Mouse (Mus musculus) midbrain, postnatal 0 days (tissue): Measurements from ENCODE around the gene Cd207. TPM values are rescaled to one million over a fixed set of nuclear protein-coding genes. Genes with fewer than 3 reads are reported as not detected.

Experiments used
- ATAC-seq: fragments of 200-750 bp; cut with Nextera tagmentation; 2 replicates; pipeline ENCODE4 v1.8.0; 2017; ENCODE audit warnings: moderate number of reproducible peaks, mild to moderate bottlenecking, moderate TSS enrichment, moderate library complexity; ENCODE audit not compliant: low FRiP score
- DNase-seq: peaks from one replicate; pipeline ENCODE4 v3.0.0-alpha.2; 2015; ENCODE audit warnings: low spot score
- H3K27ac ChIP-seq: fragments of 300-500 bp; sonication (generic); 2 replicates; pipeline ENCODE4 v1.5.1; 2014; ENCODE audit warnings: low read depth, mild to moderate bottlenecking, low read length, mixed read lengths
- H3K27me3 ChIP-seq: fragments of 300-500 bp; sonication (generic); 2 replicates; pipeline ENCODE4 v1.6.1; 2014; ENCODE audit warnings: low read length, control low read depth, mixed read lengths; ENCODE audit not compliant: insufficient read depth
- H3K36me3 ChIP-seq: fragments of 300-500 bp; sonication (generic); 2 replicates; pipeline ENCODE4 v1.6.1; 2014; ENCODE audit warnings: low read length, control low read depth, mixed read lengths; ENCODE audit not compliant: insufficient read depth
- H3K4me1 ChIP-seq: fragments of 300-500 bp; sonication (generic); 2 replicates; pipeline ENCODE4 v1.6.1; 2014; ENCODE audit warnings: mild to moderate bottlenecking, control low read depth, antibody characterized with exemption, low read length, mixed read lengths; ENCODE audit not compliant: insufficient read depth
- H3K4me2 ChIP-seq: fragments of 300-500 bp; sonication (generic); 2 replicates; pipeline ENCODE4 v1.6.1; 2014; ENCODE audit warnings: low read depth, mild to moderate bottlenecking, low read length, mixed read lengths; ENCODE audit not compliant: poor library complexity, severe bottlenecking
- H3K4me3 ChIP-seq: fragments of 300-500 bp; sonication (generic); 2 replicates; pipeline ENCODE4 v1.5.1; 2014; ENCODE audit warnings: low read depth, mild to moderate bottlenecking, low read length, moderate library complexity
- H3K9ac ChIP-seq: fragments of 300-500 bp; sonication (generic); replicated peaks from 2 replicates; pipeline ENCODE4 v1.6.1; 2014; ENCODE audit warnings: mild to moderate bottlenecking, low read length, moderate library complexity, mixed read lengths; ENCODE audit not compliant: poor library complexity, severe bottlenecking
- H3K9me3 ChIP-seq: fragments of 300-500 bp; sonication (generic); 2 replicates; pipeline ENCODE4 v1.6.1; 2016; ENCODE audit warnings: low read length, control low read depth
- CTCF ChIP-seq: IDR thresholded peaks from 2 replicates; pipeline ENCODE4 v1.5.1; 2016; ENCODE audit warnings: antibody characterized with exemption, mild to moderate bottlenecking
- WGBS: fragments of 180-500 bp; shearing (Covaris S2); extraction: QIAGEN DNeasy Blood & Tissue Kit; methylation state at CpG from one replicate; pipeline ENCODE4 v1.1.7; 2014; 5-methylcytosine and 5-hydroxymethylcytosine counted together
- polyA plus RNA-seq: library from polyadenylated mRNA; unstranded; fragments of >200 nt; fragmentation: Nextera tagmentation; extraction: Ambion mirVana; gene quantifications from 2 replicates; pipeline ENCODE4 v1.2.1, GENCODE M21; 2015
- total RNA-seq: library from RNA; depleted of rRNA; stranded (reverse); fragments of >200 nt; gene quantifications from 2 replicates; pipeline ENCODE4 v1.2.3, GENCODE M21; 2014; rRNA removed

The Cd207 gene
- 0.16 TPM in 1 of 2 replicates, not detected in the other for total RNA-seq
- not detected in 2 replicates for polyA plus RNA-seq

DNA sequence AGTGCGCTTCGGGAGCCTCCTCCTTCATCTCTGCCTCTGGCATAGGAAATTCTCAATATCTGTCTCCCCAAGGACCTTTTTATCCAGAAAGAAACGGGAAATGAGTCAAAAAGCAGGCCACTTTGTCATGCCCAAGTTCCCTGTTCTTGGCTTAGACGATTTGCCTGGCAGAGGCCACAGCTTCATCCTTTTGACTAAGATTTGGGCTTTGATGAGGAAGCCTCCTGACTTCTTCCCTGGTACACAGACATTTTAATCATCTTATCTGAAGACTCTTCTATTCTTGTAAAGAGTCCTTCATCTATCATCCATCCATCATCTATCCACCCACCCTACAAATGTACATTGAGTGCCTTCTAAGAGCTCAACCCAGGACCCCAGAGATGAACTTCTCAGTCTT is at the start of gene Cd207:
TSS of gene Cd207 (minus strand) at position 101 of the 400 bp plus-strand sequence.
- Histone ChIP-seq H3K27me3 (peaks cover 8% of the 10 kb centered on the region), H3K4me1 (no peaks in the 10 kb centered on the region), H3K9me3 (no peaks in the 10 kb centered on the region), H3K27ac (no peak within 1 kb of the TSS), H3K4me3 (no peak within 1 kb of the TSS), H3K9ac (no peak within 1 kb of the TSS), H3K4me2 (no peak within 1 kb of the TSS), H3K36me3 (no peaks in the 10 kb centered on the region)
- TF ChIP-seq CTCF = no peak
- ATAC-seq = no peak
- no peak for DNase-seq
- WGBS = 82% methylated on average over 4 of the region's 4 CpGs

DNA sequence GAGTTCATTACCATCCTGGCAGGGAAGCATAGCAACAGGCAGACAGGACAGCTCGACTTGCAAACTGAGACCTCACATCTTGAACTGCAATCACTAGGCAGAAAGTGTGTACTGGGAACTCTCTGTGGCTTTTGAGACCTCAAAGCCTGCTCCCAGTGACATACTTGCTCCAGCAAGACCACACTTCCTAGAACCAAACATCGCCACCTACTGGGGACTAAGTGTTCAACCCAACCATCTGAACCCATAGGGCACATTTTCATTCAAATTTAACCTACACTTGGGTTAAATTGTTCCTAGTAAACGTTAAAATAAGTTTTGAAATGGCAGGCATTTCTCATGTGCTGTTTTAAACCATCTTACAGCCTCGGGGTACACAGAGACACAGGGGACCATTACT is 49.5 kb upstream of the Cd207 start:
- Histone ChIP-seq H3K27me3 (peaks cover 6% of the 10 kb centered on the region), H3K27ac (no peak overlapping the region), H3K9ac (no peak overlapping the region), H3K9me3 (no peaks in the 10 kb centered on the region), H3K4me3 (no peak overlapping the region), H3K4me1 (no peaks in the 10 kb centered on the region), H3K4me2 (no peak overlapping the region), H3K36me3 (no peaks in the 10 kb centered on the region)
- TF ChIP-seq CTCF = peak; percentile 29
- 45% methylated on average over 4 of the region's 4 CpGs for WGBS
- DNase-seq (no peak), ATAC-seq (no peak)

DNA sequence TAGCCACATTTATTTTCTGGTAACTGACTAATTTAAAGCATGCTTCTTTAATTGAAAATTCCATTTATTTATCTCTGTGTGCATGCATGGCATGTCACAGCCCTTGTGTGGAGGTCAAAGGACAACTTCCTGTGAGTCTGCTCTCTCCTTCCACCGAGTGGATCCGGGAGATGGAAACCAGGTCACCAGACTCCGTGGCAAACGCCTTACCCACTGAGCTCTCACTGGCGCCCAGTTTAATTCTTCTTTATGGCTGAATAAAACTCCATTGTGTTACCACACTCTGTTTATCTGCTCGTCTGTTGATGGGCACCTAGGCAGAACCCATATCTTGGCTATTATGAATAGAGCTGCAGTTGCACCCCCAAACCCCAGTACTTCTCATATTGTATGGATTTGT is 44.9 kb upstream of the Cd207 start:
- DNase-seq = no peak
- Histone ChIP-seq H3K4me2 (no peak overlapping the region), H3K36me3 (no peaks in the 10 kb centered on the region), H3K9me3 (no peaks in the 10 kb centered on the region), H3K4me3 (no peak overlapping the region), H3K9ac (no peak overlapping the region), H3K27ac (no peak overlapping the region), H3K4me1 (no peaks in the 10 kb centered on the region), H3K27me3 (peaks cover 47% of the 10 kb centered on the region)
- no peak for TF ChIP-seq CTCF
- no peak for ATAC-seq
- 23% methylated on average over 6 of the region's 6 CpGs for WGBS

DNA sequence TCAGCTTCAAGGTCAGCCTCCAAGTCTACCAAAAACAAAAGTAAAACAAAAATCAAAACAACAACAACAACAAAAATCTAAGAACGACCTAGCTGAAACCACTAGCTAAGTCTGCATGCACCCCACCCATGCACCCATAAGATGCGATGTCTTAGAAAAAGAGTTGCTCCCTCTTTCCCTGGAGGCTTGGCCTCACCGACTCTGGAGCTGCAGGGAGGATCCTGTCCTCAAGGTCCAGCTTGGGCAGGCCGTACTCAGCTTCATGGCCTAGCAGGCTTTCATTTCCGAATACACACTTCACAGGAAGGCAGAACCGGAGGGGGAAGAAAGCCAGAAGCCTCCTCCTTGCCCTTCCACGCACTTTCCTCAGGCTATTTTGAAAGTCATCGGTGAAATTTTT is 39.4 kb upstream of the Cd207 start:
- Histone ChIP-seq H3K9ac (no peak overlapping the region), H3K27ac (no peak overlapping the region), H3K4me3 (no peak overlapping the region), H3K4me2 (no peak overlapping the region), H3K4me1 (no peaks in the 10 kb centered on the region), H3K27me3 (peaks cover 85% of the 10 kb centered on the region), H3K9me3 (no peaks in the 10 kb centered on the region), H3K36me3 (no peaks in the 10 kb centered on the region)
- TF ChIP-seq CTCF = no peak
- ATAC-seq (no peak), DNase-seq (no peak)
- WGBS = 2% methylated on average over 8 of the region's 8 CpGs

DNA sequence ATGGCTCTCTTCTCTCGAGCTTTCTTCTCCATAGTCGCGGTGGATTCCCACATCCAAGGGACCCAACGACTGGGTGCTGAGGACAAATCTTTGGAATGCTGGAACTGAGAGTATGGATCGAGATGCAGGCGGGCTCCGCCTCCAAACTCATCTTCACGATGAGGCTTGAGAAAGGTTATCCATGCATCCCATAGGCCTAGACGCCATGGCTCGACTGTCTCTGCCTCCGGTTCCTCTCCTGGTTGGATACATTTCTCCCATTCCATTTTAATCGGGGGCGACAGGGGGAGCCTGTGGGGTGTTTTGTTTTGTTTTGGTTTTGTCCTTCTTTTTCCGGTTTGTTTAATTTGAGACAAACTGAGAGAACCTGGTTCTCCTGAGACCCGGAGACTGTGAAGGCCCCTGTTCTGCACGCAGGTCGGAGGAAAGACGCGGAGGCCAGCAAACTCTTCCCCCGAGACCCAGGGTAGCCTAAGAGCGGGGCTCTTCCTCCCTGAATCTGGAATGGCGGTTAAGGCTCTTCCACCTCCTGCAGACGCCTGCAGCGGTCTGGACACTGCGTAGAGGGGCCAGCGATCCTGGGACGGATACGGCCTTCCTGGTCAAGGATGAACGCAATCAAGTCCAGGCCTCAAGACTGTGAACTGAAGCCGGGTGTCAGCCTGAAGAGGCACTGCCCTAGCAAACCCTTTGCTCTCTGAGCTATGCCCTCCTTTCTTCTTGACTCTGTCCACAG is 38.0 kb upstream of the Cd207 start:
- H3K4me1 ChIP-seq = peaks cover 4% of the 10 kb centered on the region; the same call in 1 of the 2 replicates
- ATAC-seq = no peak
- WGBS = 2% methylated on average over 30 of the region's 30 CpGs

More for the DNA sequence above, 38.0 kb upstream of the Cd207 start:
- Histone ChIP-seq H3K27me3 (peaks cover 84% of the 10 kb centered on the region), H3K36me3 (no peaks in the 10 kb centered on the region), H3K27ac (no peak overlapping the region), H3K4me2 (no peak overlapping the region), H3K9me3 (no peaks in the 10 kb centered on the region), H3K4me3 (no peak overlapping the region), H3K9ac (no peak overlapping the region)
- TF ChIP-seq CTCF = no peak
- no peak for DNase-seq
